8 mouse cellular contexts compared by ENCODE assay signal in genomic region chr5:138618353-138618752, GRCm38 (mm10). TPM values are rescaled to one million over a fixed set of nuclear protein-coding genes. Genes with fewer than 3 reads are reported as not detected.
A peak's percentile ranks its signal among the peaks of the same experiment; 100 is the strongest.
DNase-seq lines count a peak whose midpoint lies in the region; ATAC-seq and TF ChIP-seq lines count a peak whose summit lies in the region.

No protein-coding gene starts in this region.

- DNase-seq in kidney, adult 2 months = no peak
- DNase-seq in kidney, postnatal 4 days = no peak
- DNase-seq in Patski (ENCODE audit: low read depth, low spot score) (no peak), MN1 (ENCODE audit: low spot score) (no peak)
- no peak for DNase-seq in urinary bladder, adult 2 months (ENCODE audit: low spot score)
- DNase-seq in testis, postnatal 14 days (ENCODE audit: low spot score) = no peak

- H3K4me2 ChIP-seq in hindbrain, embryonic 13.5 days = peak overlapping the region; percentile 54
- H3K4me2 ChIP-seq in midbrain, embryonic 15.5 days = peak overlapping the region; percentile 42

- POLR2A ChIA-PET in Patski (lab: Charles Lee) = no interaction called here

- in situ Hi-C loops in Patski (cut with MboI; ENCODE audit: low pct_unique_long_range_greater_than_20kb) = no loop called here

- H3K36me3 ChIP-seq in kidney, adult 2 months (ENCODE audit: control insufficient read depth, insufficient read depth, low read length) = peaks cover 18% of the 10 kb centered on the region
- H3K36me3 ChIP-seq in hindbrain, embryonic 13.5 days = peaks cover 50% of the 10 kb centered on the region
- peaks cover 42% of the 10 kb centered on the region for H3K36me3 ChIP-seq in midbrain, embryonic 15.5 days (replicated peaks)

- CTCF ChIA-PET in Patski (lab: Charles Lee) = no interaction called here

- no peaks in the 10 kb centered on the region for H3K27me3 ChIP-seq in kidney, adult 2 months (replicated peaks; ENCODE audit: control insufficient read depth, insufficient read depth, low read length)
- H3K27me3 ChIP-seq in Patski = no peaks in the 10 kb centered on the region
- H3K27me3 ChIP-seq in hindbrain, embryonic 13.5 days = no peaks in the 10 kb centered on the region
- H3K27me3 ChIP-seq in midbrain, embryonic 15.5 days (replicated peaks) = no peaks in the 10 kb centered on the region

- no peak for ATAC-seq in Patski
- ATAC-seq in hindbrain, embryonic 13.5 days (ENCODE audit: low FRiP score) = no peak
- ATAC-seq in midbrain, embryonic 15.5 days (replicated peaks) = no peak

- WGBS in kidney, adult 2 months = 98% methylated on average over 1 of the region's 1 CpGs
- 100% methylated on average over 1 of the region's 1 CpGs for WGBS in hindbrain, embryonic 13.5 days
- WGBS in midbrain, embryonic 15.5 days = 95% methylated on average over 1 of the region's 1 CpGs

- H3K9ac ChIP-seq in hindbrain, embryonic 13.5 days = no peak overlapping the region
- H3K9ac ChIP-seq in midbrain, embryonic 15.5 days = no peak overlapping the region

- 0 out of 2 replicates have a peak, but pooled peaks have one; percentile 21 for TF ChIP-seq CTCF in kidney, adult 2 months (conservative IDR thresholded peaks at IDR 0.05; ENCODE audit: insufficient read depth, insufficient read length, low read depth, low read length)
- TF ChIP-seq CTCF in Patski (IDR thresholded peaks at IDR 0.05) = peak; percentile 50

- no peak overlapping the region for H3K4me3 ChIP-seq in kidney, adult 2 months (ENCODE audit: insufficient read depth, low read depth, low read length)
- H3K4me3 ChIP-seq in hindbrain, embryonic 13.5 days = peak overlapping the region; percentile 89
- H3K4me3 ChIP-seq in midbrain, embryonic 15.5 days = peak overlapping the region; percentile 97

- peaks cover 31% of the 10 kb centered on the region for H3K9me3 ChIP-seq in hindbrain, embryonic 13.5 days
- peaks cover 29% of the 10 kb centered on the region for H3K9me3 ChIP-seq in midbrain, embryonic 15.5 days

- no peaks in the 10 kb centered on the region; the same call in 1 of the 2 replicates for H3K4me1 ChIP-seq in kidney, adult 2 months (ENCODE audit: control insufficient read depth, insufficient read depth, low read length)
- peaks cover 15% of the 10 kb centered on the region for H3K4me1 ChIP-seq in hindbrain, embryonic 13.5 days (replicated peaks)
- peaks cover 20% of the 10 kb centered on the region for H3K4me1 ChIP-seq in midbrain, embryonic 15.5 days

- no peak for TF ChIP-seq POLR2A in kidney, adult 2 months (IDR thresholded peaks at IDR 0.05; ENCODE audit: low read depth, low read length)

- H3K27ac ChIP-seq in kidney, adult 2 months (ENCODE audit: insufficient read depth, low read depth, low read length) = no peak overlapping the region
- H3K27ac ChIP-seq in hindbrain, embryonic 13.5 days = no peak overlapping the region
- H3K27ac ChIP-seq in midbrain, embryonic 15.5 days = no peak overlapping the region

RNA-seq across cellular contexts. Expression of gene Zfp68, which starts 1.2 kb away (rescaled TPM):
- polyA plus RNA-seq in kidney, adult 2 months (2012; rRNA removed) = 5.0 and 7.1 TPM in 2 replicates
- polyA plus RNA-seq in Patski (2021) = 39.0 TPM
- polyA plus RNA-seq in hindbrain, embryonic 13.5 days (2015; fragmentation: Nextera tagmentation; extraction: Ambion mirVana) = 85.2 and 87.1 TPM in 2 replicates
- polyA plus RNA-seq in midbrain, embryonic 15.5 days (2015; fragmentation: Nextera tagmentation; extraction: Ambion mirVana) = 78.4 and 78.6 TPM in 2 replicates
- polyA plus RNA-seq in urinary bladder, adult 2 months (2012; rRNA removed) = 26.1 and 27.0 TPM in 2 replicates

RNA-seq across cellular contexts. Expression of gene A430033K04Rik, which starts 4.3 kb away (rescaled TPM):
- 2.5 and 3.0 TPM in 2 replicates for polyA plus RNA-seq in kidney, adult 2 months (2012; rRNA removed)
- 4.5 TPM for polyA plus RNA-seq in Patski (2021)
- polyA plus RNA-seq in hindbrain, embryonic 13.5 days (2015; fragmentation: Nextera tagmentation; extraction: Ambion mirVana) = 21.9 and 22.3 TPM in 2 replicates
- polyA plus RNA-seq in midbrain, embryonic 15.5 days (2015; fragmentation: Nextera tagmentation; extraction: Ambion mirVana) = 24.4 and 26.4 TPM in 2 replicates
- 5.6 and 7.2 TPM in 2 replicates for polyA plus RNA-seq in urinary bladder, adult 2 months (2012; rRNA removed)

RNA-seq across cellular contexts. Expression of gene 1700123K08Rik, which starts 53.8 kb away (rescaled TPM):
- polyA plus RNA-seq in kidney, adult 2 months (2012; rRNA removed) = not detected in 2 replicates
- not detected for polyA plus RNA-seq in Patski (2021)
- polyA plus RNA-seq in hindbrain, embryonic 13.5 days (2015; fragmentation: Nextera tagmentation; extraction: Ambion mirVana) = not detected in 2 replicates
- polyA plus RNA-seq in midbrain, embryonic 15.5 days (2015; fragmentation: Nextera tagmentation; extraction: Ambion mirVana) = not detected in 2 replicates
- not detected in 2 replicates for polyA plus RNA-seq in urinary bladder, adult 2 months (2012; rRNA removed)
